Mouse (Mus musculus) bone marrow macrophage, adult 2 months (primary cell): ENCODE data around the gene Lyzl6. TPM values are rescaled to one million over a fixed set of nuclear protein-coding genes. Genes with fewer than 3 reads are reported as not detected.
"Not testable (repeated sequence)": the region's sequence is repeated elsewhere in the genome, so short reads cannot be mapped to it uniquely, and the experiment has no call there.

ENCODE experiments used
- H3K27ac ChIP-seq: 2 replicates; pipeline ENCODE4 v1.5.1; 2012; ENCODE audit warnings: low read depth, low read length; ENCODE audit not compliant: insufficient read depth
- H3K4me1 ChIP-seq: 2 replicates; pipeline ENCODE4 v1.6.1; 2012; ENCODE audit warnings: low read length; ENCODE audit not compliant: control insufficient read depth, insufficient read depth
- H3K4me3 ChIP-seq: 2 replicates; pipeline ENCODE4 v1.5.1; 2012; ENCODE audit warnings: mild to moderate bottlenecking, low read length, moderate library complexity; ENCODE audit not compliant: insufficient read depth
- CTCF ChIP-seq: IDR thresholded peaks from 2 replicates; pipeline ENCODE4 v1.5.1; 2012; ENCODE audit warnings: low read depth, mild to moderate bottlenecking, low read length, moderate library complexity
- POLR2A ChIP-seq: IDR thresholded peaks from 2 replicates; pipeline ENCODE4 v1.6.1; 2012; ENCODE audit warnings: mild to moderate bottlenecking, low read depth, low read length, borderline replicate concordance
- polyA plus RNA-seq: library from polyadenylated mRNA; stranded (reverse); fragments of >200 nt; gene quantifications from 2 replicates; pipeline ENCODE4 v1.2.4, GENCODE M21; 2012; ENCODE audit not compliant: missing spikeins, insufficient read depth, insufficient read length

The Lyzl6 gene
- polyA plus RNA-seq, result not detected in 2 replicates

GRCm38 (mm10) chr11:103638790-103639189, at the start of gene Lyzl6:
Gene Lyzl6 (minus strand): TSS chr11:103638890.
- no peak for TF ChIP-seq CTCF
- no peak for TF ChIP-seq POLR2A
- H3K4me3 ChIP-seq, result no peak within 1 kb of the TSS
- no peaks in the 10 kb centered on the region for H3K4me1 ChIP-seq
- no peak within 1 kb of the TSS for H3K27ac ChIP-seq

GRCm38 (mm10) chr11:103686706-103687105, 48.0 kb upstream of the Lyzl6 start:
- peaks cover 74% of the 10 kb centered on the region for H3K4me1 ChIP-seq
- peak overlapping the region; percentile 83 for H3K27ac ChIP-seq
- H3K4me3 ChIP-seq, result no peak overlapping the region
- TF ChIP-seq CTCF (no peak), POLR2A (no peak)

- H3K27ac ChIP-seq, result peak overlapping the region; percentile 83
Measured at GRCm38 (mm10) chr11:103685261-103685736, 46.6 kb upstream of the Lyzl6 start.

GRCm38 (mm10) chr11:103683667-103684334, 45.1 kb upstream of the Lyzl6 start:
- no peak for TF ChIP-seq CTCF
- no peak for TF ChIP-seq POLR2A
- Histone ChIP-seq H3K27ac (peak overlapping the region; percentile 20), H3K4me3 (no peak overlapping the region), H3K4me1 (peaks cover 49% of the 10 kb centered on the region)

More at GRCm38 (mm10) chr11:103685261-103685736, 46.6 kb upstream of the Lyzl6 start:
- TF ChIP-seq POLR2A (no peak), CTCF (no peak)
- H3K4me3 ChIP-seq, result no peak overlapping the region
- H3K4me1 ChIP-seq, result peaks cover 64% of the 10 kb centered on the region

GRCm38 (mm10) chr11:103677042-103677441, 38.4 kb upstream of the Lyzl6 start:
- not testable (repeated sequence) for H3K4me1 ChIP-seq, H3K27ac ChIP-seq, H3K4me3 ChIP-seq

- Histone ChIP-seq H3K27ac (no peak overlapping the region), H3K4me1 (no peaks in the 10 kb centered on the region), H3K4me3 (no peak overlapping the region)
- TF ChIP-seq POLR2A (no peak), CTCF (peak; percentile 64; the same call in 1 of the 2 replicates)
Measured at GRCm38 (mm10) chr11:103675556-103675955, 36.9 kb upstream of the Lyzl6 start.

- H3K4me3 ChIP-seq, result no peak overlapping the region
- H3K4me1 ChIP-seq, result no peaks in the 10 kb centered on the region
- TF ChIP-seq CTCF, result no peak
- no peak for TF ChIP-seq POLR2A
- no peak overlapping the region for H3K27ac ChIP-seq
Measured at GRCm38 (mm10) chr11:103666907-103667426, 28.3 kb upstream of the Lyzl6 start.

- Histone ChIP-seq H3K4me3 (no peak overlapping the region), H3K4me1 (no peaks in the 10 kb centered on the region), H3K27ac (no peak overlapping the region)
- TF ChIP-seq POLR2A (no peak), CTCF (no peak)
Measured at GRCm38 (mm10) chr11:103666181-103666906, 27.7 kb upstream of the Lyzl6 start.

GRCm38 (mm10) chr11:103665695-103666094, 27.0 kb upstream of the Lyzl6 start:
- no peaks in the 10 kb centered on the region for H3K4me1 ChIP-seq
- TF ChIP-seq POLR2A (no peak), CTCF (no peak)
- no peak overlapping the region for H3K27ac ChIP-seq
- no peak overlapping the region for H3K4me3 ChIP-seq

- Histone ChIP-seq H3K27ac (no peak overlapping the region), H3K4me3 (no peak overlapping the region), H3K4me1 (no peaks in the 10 kb centered on the region)
- TF ChIP-seq POLR2A, result no peak
- TF ChIP-seq CTCF, result no peak
Measured at GRCm38 (mm10) chr11:103663119-103663518, 24.4 kb upstream of the Lyzl6 start.
